Mouse (Mus musculus): ENCODE measurements around the gene Olfr871.

GRCm38 (mm10) chr9:20179463-20179862, 32.5 kb upstream of the Olfr871 start:
- TF ChIP-seq POLR2A (IDR thresholded peaks at IDR 0.05; ENCODE audit: extremely low read depth, insufficient read depth, low read length) (no peak), CTCF (IDR thresholded peaks at IDR 0.05; ENCODE audit: low read depth, low read length) (no peak)

Data from liver, adult 2 months (tissue).